Mouse (Mus musculus) heart, adult 2 months (tissue): ENCODE measurements around the gene Med23. TPM values are rescaled to one million over a fixed set of nuclear protein-coding genes. Genes with fewer than 3 reads are reported as not detected.

ENCODE experiments used
- DNase-seq, 2 experiments: peaks; one replicate each; pipeline ENCODE4 v3.0.0; 2021
- H3K27ac ChIP-seq: fragments of 200-600 bp; 2 replicates; pipeline ENCODE4 v1.8.1; 2022
- H3K27me3 ChIP-seq: fragments of 200-500 bp; 2 replicates; pipeline ENCODE4 v1.6.1; 2012; ENCODE audit warnings: mild to moderate bottlenecking, low read length, inconsistent platforms, mixed read lengths; ENCODE audit not compliant: control insufficient read depth, insufficient read depth
- H3K36me3 ChIP-seq: fragments of 200-500 bp; 2 replicates; pipeline ENCODE4 v1.6.1; 2012; ENCODE audit warnings: low read length, inconsistent platforms; ENCODE audit not compliant: control insufficient read depth, insufficient read depth
- H3K4me1 ChIP-seq: fragments of 200-500 bp; 2 replicates; pipeline ENCODE4 v1.6.1; 2011; ENCODE audit warnings: low read length; ENCODE audit not compliant: control insufficient read depth, insufficient read depth
- H3K4me3 ChIP-seq: fragments of 200-600 bp; 2 replicates; pipeline ENCODE4 v1.8.1; 2022
- H3K79me2 ChIP-seq: fragments of 200-500 bp; replicated peaks from 2 replicates; pipeline ENCODE4 v1.6.1; 2012; ENCODE audit warnings: mild to moderate bottlenecking, inconsistent platforms, low read length, moderate library complexity, mixed read lengths; ENCODE audit not compliant: control insufficient read depth, insufficient read depth
- H3K9ac ChIP-seq: fragments of 200-500 bp; 2 replicates; pipeline ENCODE4 v1.6.1; 2012; ENCODE audit warnings: low read depth, mild to moderate bottlenecking, control low read depth, inconsistent platforms, low read length, mixed read lengths
- CTCF ChIP-seq: fragments of 200-600 bp; IDR thresholded peaks from 2 replicates; pipeline ENCODE4 v1.8.1; 2022; ENCODE audit warnings: antibody characterized with exemption, mild to moderate bottlenecking, moderate library complexity
- EP300 ChIP-seq: fragments of 200-500 bp; IDR thresholded peaks from 2 replicates; pipeline ENCODE4 v1.6.1; 2011; ENCODE audit warnings: low read depth, low read length, control low read depth; ENCODE audit not compliant: insufficient read depth
- POLR2A ChIP-seq: fragments of 200-500 bp; IDR thresholded peaks from 2 replicates; pipeline ENCODE4 v1.6.1; 2011; ENCODE audit warnings: mild to moderate bottlenecking, low read depth, low read length, control low read depth; ENCODE audit not compliant: insufficient read depth
- WGBS: fragments of 180-500 bp; shearing (Covaris S2); methylation state at CpG from one replicate; pipeline ENCODE4 v1.1.7; 2018; 5-methylcytosine and 5-hydroxymethylcytosine counted together
- intact Hi-C: fragments of 180-260 bp; cut with DNase I; formaldehyde crosslinking; loops from one replicate; pipeline ENCODE4 v1.15.1; 2025
- polyA plus RNA-seq: library from polyadenylated mRNA; depleted of rRNA; stranded (reverse); fragments of >200 nt; gene quantifications from 2 replicates; pipeline ENCODE4 v1.2.3, GENCODE M21; 2012
- total RNA-seq, 2 experiments: library from RNA; stranded (reverse); gene quantifications; 2 replicates each; pipeline ENCODE4 v1.2.3; 2021

Gene Med23
- total and polyA plus RNA-seq, 3 experiments, result 10.6 to 14.4 (median 13.5) TPM

DNA sequence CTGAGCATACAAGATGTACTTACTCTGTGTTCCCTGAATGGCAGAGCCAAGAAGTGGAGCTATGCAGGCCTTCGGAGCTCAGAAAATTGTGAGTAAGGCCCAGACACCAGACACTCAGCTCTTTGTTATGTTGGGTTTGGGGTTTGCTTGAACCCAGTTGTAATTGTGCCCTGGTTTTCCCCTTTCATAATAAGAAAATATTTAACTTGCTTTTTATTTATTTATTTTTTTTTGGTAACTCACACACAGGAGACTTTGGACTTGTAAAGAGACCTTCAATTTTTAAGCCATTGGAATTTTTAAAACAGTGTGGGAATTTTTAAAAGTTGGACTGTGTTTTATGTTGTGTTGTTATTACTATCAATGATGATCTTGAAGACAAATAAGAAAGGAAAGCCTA is 27.1 kb upstream of the Med23 start, which contains the start of gene Enpp3:
Enpp3 (minus strand) TSS at position 148 of the 400 bp plus-strand sequence.
- Histone ChIP-seq H3K4me1 (no peaks in the 10 kb centered on the region), H3K27me3 (no peaks in the 10 kb centered on the region), H3K79me2 (no peaks in the 10 kb centered on the region), H3K4me3 (no peak within 1 kb of the TSS), H3K9ac (no peak within 1 kb of the TSS), H3K27ac (no peak within 1 kb of the TSS), H3K36me3 (no peaks in the 10 kb centered on the region)
- intact Hi-C loops, result no loop called here
- no peak for TF ChIP-seq CTCF
- no peak for TF ChIP-seq POLR2A
- TF ChIP-seq EP300, result no peak
- WGBS, result 92% methylated on average over 1 of the region's 1 CpGs
- no peak for DNase-seq

DNA sequence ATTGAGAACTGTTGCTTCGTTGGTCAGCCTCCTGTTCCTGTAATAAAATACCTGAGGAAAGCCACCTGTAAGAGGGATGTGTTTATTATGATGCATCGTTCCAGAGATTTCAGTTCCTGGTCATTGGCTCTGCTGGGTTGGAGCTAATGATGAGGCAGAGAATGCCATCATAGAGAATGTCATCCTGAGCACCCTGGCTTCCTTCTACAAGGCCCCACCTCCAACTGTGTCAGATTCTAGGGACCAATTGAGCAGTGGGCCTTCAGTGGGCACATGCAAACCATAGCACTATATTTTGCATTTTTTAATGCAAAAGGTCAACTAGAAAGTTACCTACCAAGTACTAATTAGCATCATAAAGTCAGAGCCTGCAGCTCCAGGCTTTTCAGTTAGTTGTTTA is 6.6 kb upstream of the Med23 start:
- H3K36me3 ChIP-seq, result no peaks in the 10 kb centered on the region
- no peak overlapping the region for H3K9ac ChIP-seq
- H3K79me2 ChIP-seq, result no peaks in the 10 kb centered on the region
- intact Hi-C loops, result no loop called here
- TF ChIP-seq CTCF (no peak), EP300 (no peak), POLR2A (no peak)
- WGBS, result 80% methylated on average over 2 of the region's 2 CpGs
- no peak overlapping the region for H3K27ac ChIP-seq
- H3K4me3 ChIP-seq, result no peak overlapping the region
- H3K4me1 ChIP-seq, result no peaks in the 10 kb centered on the region
- H3K27me3 ChIP-seq, result no peaks in the 10 kb centered on the region
- DNase-seq, result no peak

DNA sequence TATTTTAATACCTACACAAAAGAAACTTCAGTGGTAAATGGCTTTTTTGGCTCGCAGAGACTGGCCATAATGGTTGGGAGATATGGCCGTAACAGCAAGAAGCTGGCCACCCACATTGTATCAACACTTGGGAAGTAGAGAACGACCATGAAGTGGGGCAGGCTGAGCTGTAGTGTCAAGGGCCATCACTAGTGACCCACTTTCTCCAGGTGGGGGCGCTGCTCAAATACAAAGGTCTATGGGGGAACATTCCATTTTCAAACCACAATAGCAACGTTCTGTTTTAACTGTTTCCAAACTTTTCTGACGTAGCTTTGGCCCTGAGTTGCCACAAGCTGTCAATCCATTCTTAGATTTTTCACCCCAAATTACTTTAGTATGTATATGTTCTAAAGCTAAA is 5.4 kb upstream of the Med23 start:
- no peaks in the 10 kb centered on the region for H3K4me1 ChIP-seq
- no peak overlapping the region for H3K27ac ChIP-seq
- H3K4me3 ChIP-seq, result no peak overlapping the region
- intact Hi-C loops, result no loop called here
- no peaks in the 10 kb centered on the region for H3K79me2 ChIP-seq
- H3K9ac ChIP-seq, result no peak overlapping the region
- no peak for TF ChIP-seq EP300
- TF ChIP-seq CTCF, result peak; percentile 16; the same call in 1 of the 2 replicates
- DNase-seq, result no peak
- 68% methylated on average over 6 of the region's 6 CpGs for WGBS
- no peaks in the 10 kb centered on the region for H3K27me3 ChIP-seq
- no peaks in the 10 kb centered on the region for H3K36me3 ChIP-seq

DNA sequence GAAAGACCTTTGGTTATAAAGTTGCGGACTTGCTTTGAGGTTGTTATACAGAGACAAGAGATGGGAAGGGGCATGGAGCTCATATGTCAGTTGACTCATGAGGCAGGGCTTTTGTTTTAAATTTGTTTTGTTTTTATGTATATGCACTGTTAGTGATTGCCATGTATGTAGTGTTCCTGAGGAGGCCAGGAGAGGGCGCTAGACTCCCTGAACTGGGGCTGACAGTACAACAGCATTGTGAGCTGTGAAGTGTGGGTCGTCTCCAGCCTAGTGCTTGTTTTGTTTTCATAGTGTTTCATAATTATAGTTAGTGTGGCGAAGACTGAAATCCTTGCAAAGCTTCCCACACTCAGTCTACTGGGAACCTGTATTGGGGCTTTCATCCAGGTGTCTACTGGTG is 3.8 kb downstream of the Med23 start:
- no peak overlapping the region for H3K9ac ChIP-seq
- TF ChIP-seq POLR2A (no peak), EP300 (no peak), CTCF (peak; percentile 40)
- H3K4me3 ChIP-seq, result no peak overlapping the region
- H3K4me1 ChIP-seq, result no peaks in the 10 kb centered on the region
- no peak overlapping the region for H3K27ac ChIP-seq
- no peak for DNase-seq
- 80% methylated on average over 4 of the region's 4 CpGs for WGBS
- no peaks in the 10 kb centered on the region; the same call in 1 of the 2 replicates for H3K36me3 ChIP-seq
- intact Hi-C loops, result no loop called here
- H3K79me2 ChIP-seq, result no peaks in the 10 kb centered on the region
- no peaks in the 10 kb centered on the region for H3K27me3 ChIP-seq

DNA sequence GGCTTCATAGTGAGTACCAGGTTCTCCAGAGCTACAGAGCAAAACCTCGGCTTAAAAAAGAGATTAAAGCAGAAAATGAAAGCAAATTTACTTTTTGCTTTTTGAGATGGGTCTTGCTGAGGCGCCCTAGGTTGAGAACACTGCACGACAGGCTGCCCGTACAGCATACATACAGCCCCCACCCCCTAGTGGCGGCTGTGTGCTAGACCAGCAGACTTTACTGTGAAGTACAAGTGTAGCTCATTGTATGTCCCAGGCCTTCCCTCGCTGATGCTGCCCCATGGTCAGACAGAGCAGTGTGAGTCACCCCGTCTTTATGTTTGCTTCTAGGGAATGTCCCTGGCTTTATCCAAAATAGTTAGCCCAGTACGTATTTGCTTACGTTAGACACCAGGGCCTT is 16.2 kb downstream of the Med23 start:
- Histone ChIP-seq H3K9ac (no peak overlapping the region), H3K4me3 (no peak overlapping the region), H3K4me1 (no peaks in the 10 kb centered on the region), H3K36me3 (no peaks in the 10 kb centered on the region), H3K27me3 (no peaks in the 10 kb centered on the region), H3K79me2 (no peaks in the 10 kb centered on the region), H3K27ac (no peak overlapping the region)
- no peak for TF ChIP-seq POLR2A
- no peak for TF ChIP-seq EP300
- TF ChIP-seq CTCF, result peak; percentile 51
- intact Hi-C loops, result no loop called here
- WGBS, result 79% methylated on average over 9 of the region's 9 CpGs
- no peak for DNase-seq

DNA sequence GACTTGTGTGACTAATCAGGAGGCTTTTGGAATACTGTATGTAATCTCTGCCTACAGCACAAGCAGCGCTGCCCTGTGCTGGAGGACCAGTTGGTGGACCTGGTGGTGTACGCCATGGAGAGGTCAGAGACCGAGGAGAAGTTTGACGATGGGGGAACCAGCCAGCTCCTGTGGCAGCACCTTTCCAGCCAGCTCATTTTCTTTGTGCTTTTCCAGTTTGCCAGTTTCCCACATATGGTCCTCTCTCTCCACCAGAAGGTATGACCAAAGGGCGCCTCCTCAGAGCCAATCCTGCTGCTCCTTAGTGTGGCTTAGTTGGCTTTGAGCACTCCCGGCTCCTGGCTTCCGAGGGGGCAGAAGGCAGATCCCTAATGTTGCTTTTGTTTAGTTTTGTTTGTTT is 18.6 kb downstream of the Med23 start:
- TF ChIP-seq EP300 (no peak), CTCF (no peak), POLR2A (no peak)
- Histone ChIP-seq H3K79me2 (no peaks in the 10 kb centered on the region), H3K36me3 (no peaks in the 10 kb centered on the region), H3K4me3 (no peak overlapping the region), H3K9ac (no peak overlapping the region), H3K27ac (no peak overlapping the region), H3K4me1 (no peaks in the 10 kb centered on the region), H3K27me3 (no peaks in the 10 kb centered on the region)
- WGBS, result 97% methylated on average over 7 of the region's 7 CpGs
- intact Hi-C loops, result no loop called here
- no peak for DNase-seq
